Mouse (Mus musculus) kidney, embryonic 15.5 days (tissue): ENCODE data around the gene Tmem150b. TPM values are rescaled to one million over a fixed set of nuclear protein-coding genes. Genes with fewer than 3 reads are reported as not detected.

ENCODE experiments used
- ATAC-seq: fragments of 200-750 bp; cut with Nextera tagmentation; replicated peaks from 2 replicates; pipeline ENCODE4 v1.8.0; 2017; ENCODE audit warnings: moderate TSS enrichment; ENCODE audit not compliant: low FRiP score
- H3K27ac ChIP-seq: fragments of 300-500 bp; sonication (generic); 2 replicates; pipeline ENCODE4 v1.5.1; 2015; ENCODE audit warnings: mild to moderate bottlenecking, inconsistent platforms
- H3K27me3 ChIP-seq: fragments of 300-500 bp; sonication (generic); 2 replicates; pipeline ENCODE4 v1.6.1; 2015; ENCODE audit warnings: inconsistent platforms
- H3K36me3 ChIP-seq: fragments of 300-500 bp; sonication (generic); 2 replicates; pipeline ENCODE4 v1.6.1; 2015; ENCODE audit warnings: inconsistent platforms
- H3K4me1 ChIP-seq: fragments of 300-500 bp; sonication (generic); 2 replicates; pipeline ENCODE4 v1.6.1; 2015; ENCODE audit warnings: inconsistent platforms
- H3K4me2 ChIP-seq: fragments of 300-500 bp; sonication (generic); 2 replicates; pipeline ENCODE4 v1.6.1; 2015; ENCODE audit warnings: moderate library complexity, mild to moderate bottlenecking, inconsistent platforms
- H3K4me3 ChIP-seq: fragments of 300-500 bp; sonication (generic); replicated peaks from 2 replicates; pipeline ENCODE4 v1.5.1; 2015; ENCODE audit warnings: mild to moderate bottlenecking, inconsistent platforms
- H3K9ac ChIP-seq: fragments of 300-500 bp; sonication (generic); 2 replicates; pipeline ENCODE4 v1.6.1; 2015; ENCODE audit warnings: mild to moderate bottlenecking, inconsistent platforms
- H3K9me3 ChIP-seq: fragments of 300-500 bp; sonication (generic); replicated peaks from 2 replicates; pipeline ENCODE4 v1.6.1; 2016; ENCODE audit warnings: inconsistent platforms
- WGBS: fragments of 180-500 bp; shearing (Covaris S2); methylation state at CpG from one replicate; pipeline ENCODE4 v1.1.7; 2015; ENCODE audit warnings: mixed read lengths; 5-methylcytosine and 5-hydroxymethylcytosine counted together
- polyA plus RNA-seq: library from polyadenylated mRNA; unstranded; fragments of >200 nt; fragmentation: Nextera tagmentation; extraction: Ambion mirVana; gene quantifications from 2 replicates; pipeline ENCODE4 v1.2.1, GENCODE M21; 2015

Gene Tmem150b
- 0.12 TPM in 1 of 2 replicates, not detected in the other for polyA plus RNA-seq

- no peaks in the 10 kb centered on the region for H3K36me3 ChIP-seq
- no peak within 1 kb of the TSS for H3K4me2 ChIP-seq
- 81% methylated on average over 7 of the region's 7 CpGs for WGBS
- no peaks in the 10 kb centered on the region for H3K4me1 ChIP-seq
- no peak within 1 kb of the TSS for H3K4me3 ChIP-seq
- no peaks in the 10 kb centered on the region for H3K27me3 ChIP-seq
- H3K9ac ChIP-seq = no peak within 1 kb of the TSS
- H3K27ac ChIP-seq = no peak within 1 kb of the TSS
- no peaks in the 10 kb centered on the region for H3K9me3 ChIP-seq
- no peak for ATAC-seq
Measured at GRCm38 (mm10) chr7:4725169-4725568, at the start of gene Tmem150b. Tmem150b (minus strand) TSS chr7:4725249.

GRCm38 (mm10) chr7:4771202-4771601 is 46.2 kb upstream of the Tmem150b start, which contains the start of gene Fam71e2:
Fam71e2 (minus strand) TSS chr7:4771302.
- Histone ChIP-seq H3K9ac (no peak within 1 kb of the TSS), H3K4me1 (no peaks in the 10 kb centered on the region), H3K9me3 (no peaks in the 10 kb centered on the region), H3K4me3 (no peak within 1 kb of the TSS), H3K36me3 (no peaks in the 10 kb centered on the region), H3K27ac (no peak within 1 kb of the TSS), H3K27me3 (peaks cover 24% of the 10 kb centered on the region), H3K4me2 (no peak within 1 kb of the TSS)
- no peak for ATAC-seq
- WGBS = 80% methylated on average over 3 of the region's 5 CpGs

GRCm38 (mm10) chr7:4764946-4765710 is 40.1 kb upstream of the Tmem150b start:
- ATAC-seq = no peak
- no peaks in the 10 kb centered on the region for H3K36me3 ChIP-seq

GRCm38 (mm10) chr7:4759670-4760069 is 34.6 kb upstream of the Tmem150b start:
- no peak overlapping the region for H3K4me2 ChIP-seq
- ATAC-seq = no peak
- no peak overlapping the region for H3K9ac ChIP-seq
- 0 out of 2 replicates have a peak, but pooled peaks cover under 1% of the 10 kb centered on the region for H3K4me1 ChIP-seq
- 46% methylated on average over 1 of the region's 1 CpGs for WGBS
- 0 out of 2 replicates have a peak, but pooled peaks cover 3% of the 10 kb centered on the region for H3K9me3 ChIP-seq
- no peak overlapping the region for H3K27ac ChIP-seq
- H3K36me3 ChIP-seq = no peaks in the 10 kb centered on the region
- H3K4me3 ChIP-seq = no peak overlapping the region
- H3K27me3 ChIP-seq = no peaks in the 10 kb centered on the region

More at GRCm38 (mm10) chr7:4764946-4765710, 40.1 kb upstream of the Tmem150b start:
- Histone ChIP-seq H3K27ac (no peak overlapping the region), H3K9ac (no peak overlapping the region), H3K4me1 (0 out of 2 replicates have a peak, but pooled peaks cover 5% of the 10 kb centered on the region), H3K9me3 (no peaks in the 10 kb centered on the region), H3K27me3 (peaks cover 6% of the 10 kb centered on the region; the same call in 1 of the 2 replicates), H3K4me3 (no peak overlapping the region), H3K4me2 (no peak overlapping the region)
- WGBS = 13% methylated on average over 4 of the region's 4 CpGs

- H3K9ac ChIP-seq = peak within 1 kb of the TSS; percentile 36
- 4% methylated on average over 24 of the region's 24 CpGs for WGBS
- peak; percentile 95 for ATAC-seq
- 0 out of 2 replicates have a peak, but pooled peaks cover 4% of the 10 kb centered on the region for H3K36me3 ChIP-seq
- H3K4me2 ChIP-seq = peak within 1 kb of the TSS; percentile 85
- H3K27me3 ChIP-seq = no peaks in the 10 kb centered on the region
- peak within 1 kb of the TSS; percentile 90 for H3K27ac ChIP-seq
- peak within 1 kb of the TSS; percentile 54 for H3K4me3 ChIP-seq
- peaks cover 22% of the 10 kb centered on the region for H3K4me1 ChIP-seq
- H3K9me3 ChIP-seq = 0 out of 2 replicates have a peak, but pooled peaks cover 3% of the 10 kb centered on the region
Measured at GRCm38 (mm10) chr7:4752821-4753570, 27.9 kb upstream of the Tmem150b start, which contains the start of gene Cox6b2. Cox6b2 (minus strand) TSS chr7:4753094.

GRCm38 (mm10) chr7:4751971-4752820 is 27.1 kb upstream of the Tmem150b start:
- WGBS = 2% methylated on average over 29 of the region's 30 CpGs

GRCm38 (mm10) chr7:4749169-4749568 is 24.1 kb upstream of the Tmem150b start:
- no peak overlapping the region for H3K9ac ChIP-seq
- H3K27me3 ChIP-seq = no peaks in the 10 kb centered on the region
- no peak overlapping the region for H3K4me3 ChIP-seq
- ATAC-seq = no peak
- H3K4me2 ChIP-seq = no peak overlapping the region
- H3K4me1 ChIP-seq = peaks cover 22% of the 10 kb centered on the region
- H3K9me3 ChIP-seq = no peaks in the 10 kb centered on the region
- H3K27ac ChIP-seq = no peak overlapping the region
- peaks cover 35% of the 10 kb centered on the region for H3K36me3 ChIP-seq
- 83% methylated on average over 2 of the region's 2 CpGs for WGBS

More at GRCm38 (mm10) chr7:4751971-4752820, 27.1 kb upstream of the Tmem150b start:
- ATAC-seq = peak; percentile 84
- Histone ChIP-seq H3K9ac (peak overlapping the region; percentile 36), H3K9me3 (0 out of 2 replicates have a peak, but pooled peaks cover 3% of the 10 kb centered on the region), H3K27ac (peak overlapping the region; percentile 90), H3K4me3 (peak overlapping the region; percentile 54), H3K27me3 (no peaks in the 10 kb centered on the region), H3K36me3 (peaks cover 5% of the 10 kb centered on the region; the same call in 1 of the 2 replicates), H3K4me1 (peaks cover 22% of the 10 kb centered on the region), H3K4me2 (peak overlapping the region; percentile 85)

GRCm38 (mm10) chr7:4748321-4748720 is 23.3 kb upstream of the Tmem150b start:
- no peak overlapping the region for H3K9ac ChIP-seq

GRCm38 (mm10) chr7:4747156-4747899 is 22.3 kb upstream of the Tmem150b start:
- H3K36me3 ChIP-seq = peaks cover 52% of the 10 kb centered on the region
- WGBS = 78% methylated on average over 9 of the region's 9 CpGs
- no peak overlapping the region for H3K9ac ChIP-seq
- no peak overlapping the region for H3K4me3 ChIP-seq
- no peaks in the 10 kb centered on the region for H3K9me3 ChIP-seq
- no peak for ATAC-seq
- H3K27me3 ChIP-seq = no peaks in the 10 kb centered on the region
- H3K4me1 ChIP-seq = peaks cover 23% of the 10 kb centered on the region
- H3K4me2 ChIP-seq = no peak overlapping the region
- H3K27ac ChIP-seq = no peak overlapping the region

More at GRCm38 (mm10) chr7:4748321-4748720, 23.3 kb upstream of the Tmem150b start:
- H3K4me2 ChIP-seq = no peak overlapping the region
- H3K27me3 ChIP-seq = no peaks in the 10 kb centered on the region
- peaks cover 22% of the 10 kb centered on the region for H3K4me1 ChIP-seq
- no peak overlapping the region for H3K4me3 ChIP-seq
- no peak overlapping the region for H3K27ac ChIP-seq
- peaks cover 43% of the 10 kb centered on the region for H3K36me3 ChIP-seq
- WGBS = 78% methylated on average over 4 of the region's 4 CpGs
- no peaks in the 10 kb centered on the region for H3K9me3 ChIP-seq
- no peak for ATAC-seq

- no peak for ATAC-seq
- Histone ChIP-seq H3K4me3 (no peak overlapping the region), H3K4me1 (peaks cover 23% of the 10 kb centered on the region), H3K9ac (no peak overlapping the region), H3K9me3 (no peaks in the 10 kb centered on the region), H3K27ac (no peak overlapping the region), H3K36me3 (peaks cover 56% of the 10 kb centered on the region), H3K4me2 (no peak overlapping the region), H3K27me3 (no peaks in the 10 kb centered on the region)
- 88% methylated on average over 22 of the region's 22 CpGs for WGBS
Measured at GRCm38 (mm10) chr7:4746326-4746980, 21.4 kb upstream of the Tmem150b start.
